Mouse (Mus musculus) layer of hippocampus, postnatal 25 days (tissue): ENCODE results near the gene Atp6v0a2. TPM values are rescaled to one million over a fixed set of nuclear protein-coding genes. Genes with fewer than 3 reads are reported as not detected.
A peak's percentile ranks its signal among the peaks of the same experiment; 100 is the strongest.

Experiments used
- DNase-seq, 2 experiments: peaks; one replicate each; pipeline ENCODE4 v3.0.0; 2022; ENCODE audit warnings: mixed read lengths in 2 of 2, low spot score in 1 of 2; ENCODE audit errors: extremely low spot score in 1 of 2
- total RNA-seq, 2 experiments: library from RNA; stranded (reverse); gene quantifications; 2 replicates each; pipeline ENCODE4 v1.2.3; 2021

Atp6v0a2 gene
- total RNA-seq, 2 experiments from 2014 or later, result 53.5 to 68.2 TPM

DNA sequence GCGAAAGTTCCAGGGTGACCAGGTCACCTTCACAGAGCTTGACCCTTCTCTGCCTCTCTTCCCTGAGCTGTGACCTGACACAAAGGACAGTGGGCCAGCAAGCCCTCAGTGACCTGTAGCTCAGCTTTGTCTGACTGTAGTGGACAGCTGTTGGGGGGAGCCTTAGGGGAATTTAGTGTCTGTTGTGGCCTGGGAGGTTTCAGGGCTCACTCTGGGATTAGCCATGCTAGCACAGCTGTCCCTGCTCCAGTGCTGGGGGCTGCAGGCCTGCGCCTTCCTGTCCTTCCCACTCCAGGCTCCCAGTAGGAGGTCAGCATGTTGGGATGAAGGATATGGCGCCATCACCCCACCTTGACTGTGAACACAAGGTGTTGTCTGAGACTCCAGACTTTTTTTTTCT, 7.8 kb downstream of the Atp6v0a2 start:
- no peak for DNase-seq

DNA sequence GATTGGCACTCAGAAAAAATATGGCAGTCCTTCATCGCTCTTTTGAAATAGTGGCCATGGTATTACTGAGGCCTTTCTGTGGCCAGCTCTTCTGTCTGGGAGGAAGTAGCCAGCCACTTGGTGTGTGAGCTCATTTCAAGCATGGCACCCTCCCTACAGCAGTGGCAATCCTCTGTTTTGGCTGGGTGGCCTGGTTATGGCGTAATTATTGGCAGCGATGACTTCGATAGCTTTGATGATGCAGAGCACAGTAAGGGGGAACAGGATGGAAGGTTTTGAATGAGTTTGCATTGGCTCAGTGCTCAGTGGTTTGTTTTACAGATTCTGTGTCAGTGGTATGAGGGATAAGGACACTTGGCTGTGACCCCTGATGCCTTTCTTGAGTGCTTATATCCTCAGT, 8.3 kb downstream of the Atp6v0a2 start:
- no peak for DNase-seq

DNA sequence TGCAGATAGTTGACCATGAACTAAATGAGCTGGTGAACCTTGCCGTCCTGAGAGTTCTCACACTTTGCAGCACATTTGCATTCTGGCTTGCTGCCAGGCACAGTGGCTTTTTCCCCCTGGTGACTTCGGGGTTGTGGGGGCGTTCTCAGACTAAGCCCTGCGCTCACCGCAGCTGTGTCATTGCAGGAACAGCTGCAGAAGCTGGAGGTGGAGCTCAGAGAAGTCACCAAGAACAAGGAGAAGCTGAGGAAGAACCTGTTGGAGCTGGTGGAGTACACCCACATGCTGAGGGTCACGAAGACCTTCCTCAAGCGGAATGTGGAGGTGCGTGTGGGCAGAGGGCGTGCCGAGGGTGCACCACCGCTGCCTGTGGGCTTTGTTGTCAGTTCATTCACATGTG, 8.9 kb downstream of the Atp6v0a2 start:
- no peak for DNase-seq

DNA sequence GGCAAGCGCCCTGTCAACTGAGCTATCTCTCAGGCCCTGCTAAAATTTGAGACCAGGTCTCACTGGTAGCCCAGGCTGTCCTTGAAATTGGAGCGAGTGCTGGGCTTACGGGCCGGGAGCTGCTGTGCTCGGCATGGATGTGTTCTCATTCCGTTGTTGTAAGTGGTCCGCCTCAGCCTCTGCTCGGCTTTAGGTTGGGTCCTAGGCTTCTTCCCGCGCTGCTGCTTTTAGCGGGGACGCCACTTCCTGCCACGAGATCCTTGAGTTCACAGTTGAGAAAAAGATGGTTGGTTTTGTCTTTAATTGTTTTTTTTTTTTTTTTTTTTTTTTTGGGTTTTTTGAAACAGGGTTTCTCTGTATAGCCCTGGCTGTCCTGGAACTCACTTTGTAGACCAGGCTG, 9.5 kb downstream of the Atp6v0a2 start:
- DNase-seq, result no peak

DNA sequence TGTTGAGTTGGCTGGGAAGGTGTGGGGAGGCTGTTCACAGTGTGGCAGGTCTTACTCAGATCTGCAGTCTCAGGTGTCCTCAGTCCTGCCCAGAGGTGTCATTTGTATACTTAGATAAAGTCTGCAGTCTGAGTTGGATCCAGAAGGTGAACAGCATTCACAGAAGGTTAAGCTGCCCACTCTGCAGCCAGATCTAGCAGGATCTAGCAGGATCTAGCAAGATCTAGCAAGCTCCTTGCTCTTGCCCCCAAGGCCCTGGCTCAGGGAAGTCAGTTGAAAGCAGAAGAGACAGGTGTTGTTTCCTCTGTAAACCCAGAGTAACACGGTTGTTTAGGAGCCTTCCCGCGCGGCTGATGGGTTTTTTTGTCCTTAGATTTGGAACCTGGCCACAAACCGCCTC, 85.4 kb downstream of the Atp6v0a2 start:
- no peak for DNase-seq

DNA sequence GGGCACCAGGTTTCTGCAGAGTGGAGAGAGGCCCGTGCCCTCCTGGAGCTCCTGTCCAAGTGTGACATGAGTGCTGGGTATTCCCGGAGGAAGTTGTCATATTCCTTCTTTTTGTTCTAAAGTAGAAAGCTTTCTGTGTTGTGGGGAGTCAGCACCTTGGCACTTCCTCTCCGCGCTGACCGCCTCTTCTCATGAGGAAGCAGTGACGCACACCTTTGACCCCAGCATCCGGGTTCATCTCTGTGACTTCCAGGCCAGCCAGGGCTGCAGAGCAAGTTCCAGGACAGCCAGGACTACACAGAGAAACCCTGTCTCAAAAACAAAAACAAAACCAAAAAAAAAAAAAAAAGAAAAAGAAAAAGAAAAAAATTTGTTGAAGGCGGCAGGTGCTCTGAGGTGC, 86.8 kb downstream of the Atp6v0a2 start:
- DNase-seq, result no peak

DNA sequence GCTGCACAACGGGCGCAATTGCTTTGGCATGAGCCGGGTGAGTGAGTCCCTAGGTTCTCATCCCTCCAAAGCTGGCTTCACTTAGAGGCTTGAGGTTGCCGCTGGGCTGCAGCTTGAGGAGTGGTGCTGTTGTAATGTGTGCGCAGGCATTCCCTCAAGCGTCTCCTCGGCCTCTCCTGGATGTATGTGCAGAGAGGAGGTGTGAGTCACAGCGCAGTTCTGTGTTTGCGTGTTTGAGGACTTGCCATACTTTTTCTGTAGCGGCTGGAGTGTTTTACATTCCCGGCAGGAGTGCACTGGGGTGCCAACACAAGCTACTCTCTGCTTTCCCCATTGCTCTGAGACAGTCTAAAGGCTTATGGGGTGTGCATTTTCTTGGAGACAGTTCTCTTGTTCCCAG, 89.6 kb downstream of the Atp6v0a2 start:
- DNase-seq, result no peak

DNA sequence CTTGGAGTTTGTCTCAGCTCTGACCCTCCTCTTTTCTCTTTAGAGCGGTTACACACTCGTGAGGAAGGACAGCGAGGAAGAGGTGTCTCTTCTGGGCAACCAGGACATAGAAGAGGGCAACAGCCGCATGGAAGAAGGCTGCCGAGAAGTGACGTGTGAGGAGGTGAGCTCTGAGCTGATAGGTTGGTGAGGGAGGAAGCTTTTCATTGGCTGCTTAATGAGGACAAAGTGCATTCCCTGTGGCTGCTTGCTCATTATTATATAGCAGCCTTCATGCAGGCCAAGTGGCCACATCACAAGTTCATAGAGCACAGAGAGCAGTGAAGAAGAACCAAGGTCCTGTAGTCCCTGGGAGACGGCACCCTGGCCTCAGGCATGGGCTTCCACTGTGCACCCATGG, 90.0 kb downstream of the Atp6v0a2 start:
- DNase-seq, result no peak

DNA sequence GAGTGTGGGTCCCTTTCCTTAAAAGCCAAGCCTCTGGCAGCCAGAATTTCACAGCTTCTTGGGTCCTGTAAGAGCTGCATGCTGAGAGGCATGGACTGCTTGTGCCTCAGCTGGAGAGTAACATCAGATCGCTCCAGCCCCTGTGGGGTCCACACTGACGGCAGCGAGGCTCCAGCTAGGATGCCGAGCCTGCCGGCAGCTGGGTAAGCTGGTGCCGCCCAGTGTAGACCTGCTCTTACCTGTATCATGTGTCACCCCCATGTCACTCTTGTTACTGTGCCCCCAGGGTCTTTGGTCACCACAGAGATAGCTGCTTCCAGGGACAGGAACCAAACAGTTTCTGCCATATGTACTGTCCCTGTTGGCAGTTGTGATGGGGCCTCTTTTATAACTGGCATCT, 94.7 kb downstream of the Atp6v0a2 start:
- no peak for DNase-seq

DNA sequence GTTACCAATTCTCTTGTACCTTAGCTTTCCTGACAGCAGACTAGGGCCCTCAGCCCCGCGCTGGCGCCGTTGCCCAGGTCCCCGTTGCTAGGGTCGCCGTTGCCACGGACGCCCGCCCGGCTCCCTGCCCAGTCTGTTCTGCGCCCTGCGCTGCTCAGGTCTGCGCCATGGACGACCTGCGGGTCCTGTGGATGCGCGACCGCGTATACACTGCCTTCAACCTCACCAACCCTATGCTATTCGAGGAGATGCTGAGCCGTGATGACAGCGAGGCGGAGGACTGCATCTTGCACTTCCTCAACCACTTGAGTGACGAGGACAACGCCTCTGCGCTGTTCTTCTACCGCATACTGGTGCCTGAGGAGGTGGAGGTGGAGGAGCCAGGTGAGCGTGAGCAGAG, 96.6 kb downstream of the Atp6v0a2 start, which contains the start of gene Dnah10:
Gene Dnah10 (plus strand): TSS at position 89 of the 400 bp plus-strand sequence.
- DNase-seq, result peak; percentile 16 to 20

DNA sequence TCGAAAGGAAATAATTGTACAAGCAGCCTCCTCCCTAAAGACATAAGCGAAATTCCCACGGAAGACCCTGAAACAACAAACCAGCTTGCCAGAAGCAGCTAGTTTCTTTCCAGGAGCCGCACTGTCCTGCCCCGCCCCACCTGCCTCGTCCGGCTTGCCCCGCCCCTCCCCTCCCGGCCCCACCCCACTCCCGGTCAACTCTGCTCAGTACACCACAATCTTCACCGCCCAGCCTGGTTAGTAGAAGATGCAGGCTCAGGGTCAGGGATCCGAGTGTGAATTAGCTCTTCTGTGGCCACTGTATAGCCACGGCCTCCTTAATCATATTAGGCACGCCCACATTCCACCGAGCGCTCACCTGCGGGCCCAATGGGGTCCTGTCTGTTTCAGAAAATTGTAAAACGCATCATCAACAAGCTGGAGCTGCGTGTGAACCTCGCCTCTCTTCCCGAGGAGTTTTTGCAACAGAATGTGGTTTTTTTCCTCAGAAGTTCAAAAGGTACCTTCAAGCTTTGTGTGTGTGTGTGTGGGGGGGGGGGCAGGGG, 101.4 kb downstream of the Atp6v0a2 start:
- no peak for DNase-seq

DNA sequence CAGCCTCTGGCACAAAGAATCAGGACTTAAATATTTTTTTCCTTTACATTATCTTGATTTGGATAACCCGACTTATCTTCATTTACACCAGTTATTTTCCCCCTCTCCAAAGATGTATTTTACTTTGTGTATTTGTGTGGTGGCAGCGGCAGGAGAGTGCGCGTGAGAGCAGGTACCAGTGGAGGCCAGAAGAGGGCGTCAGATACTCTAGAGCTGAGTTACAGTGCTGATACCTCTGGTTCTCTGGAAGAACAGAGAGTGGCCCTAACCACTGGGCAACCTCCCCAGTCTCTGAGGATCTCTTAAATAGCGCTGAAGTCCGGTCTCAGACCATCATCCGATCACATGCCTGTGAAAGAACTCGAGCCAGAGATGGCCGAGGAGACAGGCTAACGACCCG, 105.6 kb downstream of the Atp6v0a2 start:
- no peak for DNase-seq

DNA sequence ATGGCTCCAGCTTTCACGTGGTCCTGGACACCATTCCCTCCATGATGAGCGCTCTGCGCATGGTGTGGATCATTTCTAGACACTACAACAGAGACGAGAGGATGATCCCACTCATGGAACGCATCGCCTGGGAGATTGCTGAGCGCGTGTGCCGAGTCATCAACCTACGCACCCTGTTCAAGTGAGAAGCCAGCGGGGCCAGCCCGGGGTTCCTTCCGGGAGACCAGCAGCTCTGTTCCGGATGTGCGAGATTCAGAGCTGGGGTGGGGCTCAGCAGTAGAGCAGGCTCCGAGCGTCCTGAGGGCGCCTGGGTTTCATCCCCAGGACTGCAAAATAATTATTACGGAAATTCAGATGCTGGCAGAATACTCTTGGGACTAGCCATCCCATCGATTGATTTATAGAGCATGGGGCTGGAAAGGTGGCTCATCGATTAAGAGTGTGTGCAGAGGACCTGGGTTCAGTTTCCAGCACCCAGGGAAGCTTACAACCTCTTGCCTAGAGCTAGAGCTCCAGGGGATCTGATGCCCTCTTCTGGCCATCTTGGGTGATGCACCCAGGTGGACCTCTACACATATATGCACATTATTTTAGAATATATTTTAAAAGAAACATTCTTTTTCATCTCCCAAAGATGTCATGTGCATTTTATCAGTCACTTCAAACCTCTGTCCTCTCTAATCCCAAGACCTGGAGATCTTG, 113.7 kb downstream of the Atp6v0a2 start:
- DNase-seq, result no peak

DNA sequence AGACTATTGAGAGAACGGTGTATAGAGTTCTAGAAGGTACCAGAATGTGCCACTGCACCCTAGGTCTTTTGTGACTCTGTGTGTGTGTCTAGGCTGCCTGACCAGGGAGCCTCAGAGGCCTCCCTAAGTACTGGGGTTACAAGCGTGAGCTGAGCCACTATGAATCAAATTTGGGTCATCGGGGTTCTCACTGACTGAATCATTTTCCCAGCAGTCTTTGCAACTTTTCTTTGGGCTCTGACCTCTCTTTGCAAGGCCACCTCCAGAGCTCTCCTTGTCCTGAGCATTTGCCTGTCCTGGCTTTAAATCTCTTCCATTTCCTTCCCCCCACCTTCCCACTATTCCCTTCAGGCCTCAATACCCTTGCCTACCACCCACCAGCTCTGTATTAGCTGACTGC, 115.5 kb downstream of the Atp6v0a2 start:
- DNase-seq, result no peak

DNA sequence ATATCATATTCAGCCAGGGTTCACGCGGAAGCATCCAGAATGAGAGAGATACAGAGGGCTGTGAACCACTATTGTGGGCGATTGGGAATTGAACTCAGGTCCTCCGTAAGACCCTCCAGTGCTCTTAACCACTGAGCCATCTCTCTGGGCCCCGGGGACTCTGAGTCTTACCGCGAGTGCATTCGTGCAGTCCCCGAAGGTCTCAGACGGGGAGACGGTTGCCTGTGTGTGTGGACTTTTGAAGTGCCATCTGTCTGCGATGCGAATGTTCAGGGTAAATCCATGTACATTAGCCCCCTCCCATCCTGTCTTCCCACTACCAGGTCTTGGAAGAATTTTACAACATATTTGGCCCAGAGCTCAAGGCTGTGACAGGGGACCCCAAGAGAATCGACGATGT, 117.8 kb downstream of the Atp6v0a2 start:
- no peak for DNase-seq

DNA sequence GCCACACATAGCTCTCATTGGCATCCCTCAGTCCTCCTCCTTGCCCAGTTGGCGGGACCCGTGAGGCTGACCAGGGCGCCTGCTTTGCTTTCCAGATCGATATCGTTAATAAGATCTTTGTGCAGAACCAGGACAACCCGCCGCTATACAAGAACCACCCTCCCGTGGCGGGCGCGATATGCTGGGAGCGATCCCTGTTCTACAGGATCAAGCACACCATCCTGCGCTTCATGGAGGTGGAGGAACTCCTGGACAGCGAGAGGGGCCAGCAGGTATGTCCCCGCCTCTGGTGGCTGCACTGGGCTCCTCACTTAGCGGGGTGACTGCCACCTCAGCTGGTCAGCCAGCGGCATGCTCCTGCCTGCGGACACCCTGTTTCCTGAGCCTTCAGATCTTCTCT, 119.9 kb downstream of the Atp6v0a2 start:
- no peak for DNase-seq

DNA sequence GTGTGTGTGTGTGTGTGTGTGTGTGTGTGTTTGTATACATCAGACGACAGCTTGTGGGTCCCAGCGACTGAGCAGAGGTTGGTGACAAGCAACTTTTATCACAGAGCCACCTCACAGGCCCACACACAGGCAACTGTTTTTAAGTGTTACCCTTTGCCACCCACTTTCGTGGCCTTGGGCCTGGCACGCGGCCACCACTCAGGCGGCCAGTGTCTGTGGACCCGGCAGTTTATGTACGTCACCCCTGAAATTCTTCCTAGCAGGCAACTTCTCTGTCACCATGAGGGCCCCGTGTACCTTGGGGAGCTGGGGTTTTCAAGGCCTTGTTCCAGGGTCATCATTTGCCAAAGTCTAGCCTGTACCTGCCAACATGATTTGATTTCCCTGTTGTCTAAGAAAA, 123.3 kb downstream of the Atp6v0a2 start:
- DNase-seq, result no peak

DNA sequence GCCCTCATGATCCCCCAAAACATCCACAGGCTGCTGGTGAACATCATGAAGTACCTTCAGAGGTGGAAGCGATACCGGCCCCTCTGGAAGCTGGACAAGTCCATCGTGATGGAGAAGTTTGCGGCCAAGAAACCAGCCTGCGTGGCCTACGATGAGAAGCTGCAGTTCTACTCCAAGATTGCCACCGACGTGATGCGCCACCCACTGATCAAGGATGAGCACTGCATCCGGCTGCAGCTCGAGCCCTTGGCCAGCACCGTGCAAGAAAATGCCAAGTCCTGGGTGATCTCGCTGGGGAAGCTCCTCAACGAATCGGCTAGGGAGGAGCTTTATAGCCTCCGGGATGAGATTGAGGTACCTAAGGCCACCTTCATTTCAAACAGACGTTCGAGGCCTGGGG, 132.6 kb downstream of the Atp6v0a2 start:
- peak in 1 of 2 experiments; percentile 4 for DNase-seq

DNA sequence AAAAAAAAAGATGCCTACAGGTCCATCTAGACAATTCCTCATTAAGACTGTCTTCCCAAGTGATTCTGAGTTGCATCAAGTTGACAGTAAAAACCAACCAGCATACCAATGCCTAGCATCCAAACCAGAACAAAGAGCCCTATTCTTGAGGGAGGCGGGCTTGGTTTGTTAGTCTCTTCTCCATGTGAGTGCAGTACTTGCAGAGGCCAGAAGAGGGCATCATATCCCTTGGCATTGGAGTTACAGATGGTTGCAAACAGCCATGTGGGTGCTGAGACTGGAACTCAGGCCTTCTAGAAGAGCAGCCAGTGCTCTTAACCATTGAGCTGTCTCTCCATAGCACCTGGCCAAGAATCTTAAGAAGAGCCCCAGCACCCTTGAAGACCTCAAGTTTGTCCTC, 133.4 kb downstream of the Atp6v0a2 start:
- DNase-seq, result no peak
